Mouse (Mus musculus) megakaryocyte, embryonic 14.5 days (primary cell): Measurements from ENCODE around the gene Ccnt1. TPM values are rescaled to one million over a fixed set of nuclear protein-coding genes. Genes with fewer than 3 reads are reported as not detected.

ENCODE experiments used
- H3K27me3 ChIP-seq: replicated peaks from 2 replicates; pipeline ENCODE3; 2012; ENCODE audit warnings: inconsistent platforms
- H3K36me3 ChIP-seq: replicated peaks from 2 replicates; pipeline ENCODE3; 2012; ENCODE audit warnings: low read length, inconsistent platforms, mixed read lengths
- H3K4me1 ChIP-seq: 2 replicates; pipeline ENCODE4 v1.6.1; 2012; ENCODE audit warnings: inconsistent platforms
- H3K4me3 ChIP-seq: replicated peaks from 2 replicates; pipeline ENCODE3; 2012; ENCODE audit warnings: moderate library complexity, mild to moderate bottlenecking, inconsistent platforms
- H3K9me3 ChIP-seq: 2 replicates; pipeline ENCODE4 v1.6.1; 2012; ENCODE audit warnings: inconsistent platforms
- FLI1 ChIP-seq: IDR thresholded peaks from 2 replicates; pipeline ENCODE4 v1.6.1; 2012; ENCODE audit warnings: low read length, inconsistent platforms, mixed read lengths
- GATA1 ChIP-seq: IDR thresholded peaks from 3 replicates; pipeline ENCODE4 v1.6.1; 2012; ENCODE audit warnings: mixed read lengths, low read length, inconsistent platforms, borderline replicate concordance
- polyA plus RNA-seq: library from polyadenylated mRNA; stranded (reverse); fragments of >175 nt; gene quantifications from 2 replicates; pipeline ENCODE4 v1.2.3, GENCODE M21; 2012; ENCODE audit warnings: low replicate concordance; ENCODE audit not compliant: insufficient read depth

Gene Ccnt1
- polyA plus RNA-seq, 1 experiment: 5.1 TPM

- H3K9me3 ChIP-seq: peaks cover 23% of the 10 kb centered on the region
- peaks cover 13% of the 10 kb centered on the region for H3K4me1 ChIP-seq
- peaks cover 23% of the 10 kb centered on the region for H3K27me3 ChIP-seq
- TF ChIP-seq FLI1 (no peak), GATA1 (no peak)
- H3K4me3 ChIP-seq: no peak within 1 kb of the TSS
- H3K36me3 ChIP-seq: no peaks in the 10 kb centered on the region
Measured at GRCm38 (mm10) chr15:98492102-98492501, 78.6 kb downstream of the Ccnt1 start, which contains the start of gene Olfr279. Gene Olfr279, plus strand, starts transcription at chr15:98492402.

GRCm38 (mm10) chr15:98491332-98491731, 79.4 kb downstream of the Ccnt1 start:
- TF ChIP-seq GATA1 (no peak), FLI1 (no peak)
- Histone ChIP-seq H3K27me3 (peaks cover 23% of the 10 kb centered on the region), H3K4me3 (no peak overlapping the region), H3K9me3 (peaks cover 23% of the 10 kb centered on the region), H3K4me1 (peaks cover 17% of the 10 kb centered on the region), H3K36me3 (no peaks in the 10 kb centered on the region)

Other genes starting within 250 kb of the Ccnt1 start
- gene Olfr284, start 229.9 kb downstream of the Ccnt1 start, polyA plus RNA-seq: not detected in 2 replicates
- not detected in 2 replicates for gene Olfr283, start 190.0 kb downstream of the Ccnt1 start, polyA plus RNA-seq
- not detected in 2 replicates for gene Olfr282, start 139.7 kb downstream of the Ccnt1 start, polyA plus RNA-seq
- gene Olfr281, start 118.3 kb downstream of the Ccnt1 start, polyA plus RNA-seq: not detected in 2 replicates
- not detected in 2 replicates for gene OR5BS1P, start 101.0 kb downstream of the Ccnt1 start, polyA plus RNA-seq
- gene Lalba, start 88.2 kb downstream of the Ccnt1 start, polyA plus RNA-seq: not detected in 2 replicates
- gene Olfr279, start 78.5 kb downstream of the Ccnt1 start, polyA plus RNA-seq: not detected in 2 replicates
- gene Kansl2, start 36.7 kb downstream of the Ccnt1 start, polyA plus RNA-seq: 7.5 and 14.4 TPM in 2 replicates
- not detected in 2 replicates for gene 4930415O20Rik, start 81 bp upstream of the Ccnt1 start, polyA plus RNA-seq
- gene Adcy6, start 39.2 kb upstream of the Ccnt1 start, polyA plus RNA-seq: 2.1 and 9.3 TPM in 2 replicates
- 0.46 TPM in 1 of 2 replicates, not detected in the other for gene Cacnb3, start 59.9 kb upstream of the Ccnt1 start, polyA plus RNA-seq
- 49.7 and 71.3 TPM in 2 replicates for gene Ddx23, start 92.0 kb upstream of the Ccnt1 start, polyA plus RNA-seq
- gene Rnd1, start 106.5 kb upstream of the Ccnt1 start, polyA plus RNA-seq: 1.2 TPM in 1 of 2 replicates, not detected in the other
- gene Ccdc65, start 137.3 kb upstream of the Ccnt1 start, polyA plus RNA-seq: not detected in 2 replicates
- gene Fkbp11, start 157.3 kb upstream of the Ccnt1 start, polyA plus RNA-seq: 9.6 and 18.2 TPM in 2 replicates
- gene Arf3, start 192.3 kb upstream of the Ccnt1 start, polyA plus RNA-seq: 7.0 and 17.8 TPM in 2 replicates
- not detected in 2 replicates for gene Wnt10b, start 207.2 kb upstream of the Ccnt1 start, polyA plus RNA-seq
- not detected in 2 replicates for gene Wnt1, start 218.9 kb upstream of the Ccnt1 start, polyA plus RNA-seq
- gene Ddn, start 238.6 kb upstream of the Ccnt1 start, polyA plus RNA-seq: 0.32 and 0.73 TPM in 2 replicates